Mouse (Mus musculus): ENCODE measurements around the gene Ror1. TPM values are rescaled to one million over a fixed set of nuclear protein-coding genes. Genes with fewer than 3 reads are reported as not detected.

The Ror1 gene
- polyA plus RNA-seq, 1 experiment from 2014 or later = 1.5 TPM

GRCm38 (mm10) chr4:100284528-100284927, 188.9 kb downstream of the Ror1 start:
- ATAC-seq = no peak
- H3K4me2 ChIP-seq (ENCODE audit: low read length) = no peak overlapping the region
- H3K9ac ChIP-seq (ENCODE audit: low read depth, low read length) = no peak overlapping the region
- no peaks in the 10 kb centered on the region for H3K9me3 ChIP-seq (ENCODE audit: control insufficient read depth, low read length)
- no peaks in the 10 kb centered on the region for H3K27me3 ChIP-seq (replicated peaks; ENCODE audit: control insufficient read depth, insufficient read depth, low read length)
- H3K27ac ChIP-seq (ENCODE audit: low read depth, low read length) = no peak overlapping the region
- 90% methylated on average over 6 of the region's 6 CpGs for WGBS
- no peaks in the 10 kb centered on the region for H3K36me3 ChIP-seq (ENCODE audit: control insufficient read depth, insufficient read depth, low read length)
- H3K4me1 ChIP-seq (ENCODE audit: control insufficient read depth, insufficient read depth, low read depth, low read length) = no peaks in the 10 kb centered on the region
- H3K4me3 ChIP-seq (ENCODE audit: low read length) = no peak overlapping the region

GRCm38 (mm10) chr4:100286111-100286541, 190.5 kb downstream of the Ror1 start:
- H3K36me3 ChIP-seq (ENCODE audit: control insufficient read depth, insufficient read depth, low read length) = no peaks in the 10 kb centered on the region
- no peaks in the 10 kb centered on the region for H3K4me1 ChIP-seq (ENCODE audit: control insufficient read depth, insufficient read depth, low read depth, low read length)

DNA sequence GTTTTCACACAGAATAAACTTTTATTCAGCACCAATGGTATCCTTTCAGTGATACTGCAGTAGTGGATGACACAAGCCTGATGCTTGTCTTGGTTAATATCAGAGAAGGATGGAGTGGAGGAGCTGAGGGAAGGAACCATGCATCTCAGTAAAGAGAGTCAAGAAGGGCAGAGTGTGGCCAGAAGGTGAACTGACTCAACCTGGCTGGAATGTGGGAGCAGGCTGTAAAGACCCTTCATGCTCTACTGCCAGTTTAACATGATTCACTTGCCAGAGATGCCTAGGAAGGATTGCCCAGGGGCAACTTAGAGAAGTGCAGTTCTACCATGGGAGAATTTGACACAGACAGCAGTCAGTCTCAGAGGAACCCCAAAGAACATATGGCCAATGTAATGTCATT, 191.2 kb downstream of the Ror1 start:
- H3K4me1 ChIP-seq (ENCODE audit: control insufficient read depth, insufficient read depth, low read depth, low read length) = no peaks in the 10 kb centered on the region
- H3K4me2 ChIP-seq (ENCODE audit: low read length) = no peak overlapping the region
- no peak overlapping the region for H3K4me3 ChIP-seq (ENCODE audit: low read length)
- H3K9me3 ChIP-seq (ENCODE audit: control insufficient read depth, low read length) = no peaks in the 10 kb centered on the region
- no peaks in the 10 kb centered on the region for H3K36me3 ChIP-seq (ENCODE audit: control insufficient read depth, insufficient read depth, low read length)
- no peak for ATAC-seq
- H3K27ac ChIP-seq (ENCODE audit: low read depth, low read length) = no peak overlapping the region
- H3K27me3 ChIP-seq (replicated peaks; ENCODE audit: control insufficient read depth, insufficient read depth, low read length) = no peaks in the 10 kb centered on the region
- no peak overlapping the region for H3K9ac ChIP-seq (ENCODE audit: low read depth, low read length)

More at GRCm38 (mm10) chr4:100286111-100286541, 190.5 kb downstream of the Ror1 start:
- no peak overlapping the region for H3K4me3 ChIP-seq (ENCODE audit: low read length)
- 76% methylated on average over 7 of the region's 7 CpGs for WGBS
- H3K27me3 ChIP-seq (replicated peaks; ENCODE audit: control insufficient read depth, insufficient read depth, low read length) = no peaks in the 10 kb centered on the region
- no peak for ATAC-seq
- H3K4me2 ChIP-seq (ENCODE audit: low read length) = no peak overlapping the region
- no peak overlapping the region for H3K27ac ChIP-seq (ENCODE audit: low read depth, low read length)
- H3K9me3 ChIP-seq (ENCODE audit: control insufficient read depth, low read length) = no peaks in the 10 kb centered on the region
- no peak overlapping the region for H3K9ac ChIP-seq (ENCODE audit: low read depth, low read length)

GRCm38 (mm10) chr4:100287829-100288228, 192.2 kb downstream of the Ror1 start:
- no peak overlapping the region for H3K27ac ChIP-seq (ENCODE audit: low read depth, low read length)
- no peaks in the 10 kb centered on the region for H3K4me1 ChIP-seq (ENCODE audit: control insufficient read depth, insufficient read depth, low read depth, low read length)
- WGBS = 87% methylated on average over 4 of the region's 4 CpGs
- H3K36me3 ChIP-seq (ENCODE audit: control insufficient read depth, insufficient read depth, low read length) = no peaks in the 10 kb centered on the region
- H3K4me2 ChIP-seq (ENCODE audit: low read length) = no peak overlapping the region
- no peak overlapping the region for H3K9ac ChIP-seq (ENCODE audit: low read depth, low read length)
- no peaks in the 10 kb centered on the region for H3K9me3 ChIP-seq (ENCODE audit: control insufficient read depth, low read length)
- ATAC-seq = no peak
- no peaks in the 10 kb centered on the region for H3K27me3 ChIP-seq (replicated peaks; ENCODE audit: control insufficient read depth, insufficient read depth, low read length)
- H3K4me3 ChIP-seq (ENCODE audit: low read length) = no peak overlapping the region

- no peak for ATAC-seq
- H3K36me3 ChIP-seq (ENCODE audit: control insufficient read depth, insufficient read depth, low read length) = no peaks in the 10 kb centered on the region
- no peaks in the 10 kb centered on the region for H3K9me3 ChIP-seq (ENCODE audit: control insufficient read depth, low read length)
- no peak overlapping the region for H3K4me3 ChIP-seq (ENCODE audit: low read length)
- no peaks in the 10 kb centered on the region for H3K27me3 ChIP-seq (replicated peaks; ENCODE audit: control insufficient read depth, insufficient read depth, low read length)
- H3K27ac ChIP-seq (ENCODE audit: low read depth, low read length) = no peak overlapping the region
- no peaks in the 10 kb centered on the region for H3K4me1 ChIP-seq (ENCODE audit: control insufficient read depth, insufficient read depth, low read depth, low read length)
- H3K9ac ChIP-seq (ENCODE audit: low read depth, low read length) = no peak overlapping the region
- no peak overlapping the region for H3K4me2 ChIP-seq (ENCODE audit: low read length)
- WGBS = 85% methylated on average over 5 of the region's 5 CpGs
Observed at GRCm38 (mm10) chr4:100291015-100291651, 195.5 kb downstream of the Ror1 start.

DNA sequence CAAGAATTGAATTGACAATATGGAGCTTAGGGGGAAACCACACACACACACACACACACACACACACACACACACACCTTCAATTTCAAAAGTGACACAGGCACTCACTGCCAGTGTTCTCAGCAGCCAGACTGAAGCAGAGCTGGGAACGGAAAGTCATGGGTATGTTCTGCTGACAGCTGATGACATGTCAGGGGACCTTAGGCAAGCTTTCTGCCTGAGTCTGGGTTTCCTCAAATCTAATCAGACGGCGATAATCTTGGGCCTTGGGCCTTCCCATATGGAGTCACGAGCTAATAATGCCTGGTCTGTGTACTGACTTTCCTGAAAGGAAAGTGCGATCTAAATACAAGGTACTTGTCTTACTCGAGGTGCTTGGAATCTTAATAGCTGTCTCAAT, 202.1 kb downstream of the Ror1 start:
- 83% methylated on average over 6 of the region's 6 CpGs for whole genome bisulfite sequencing
- Histone ChIP-seq H3K4me1 (ENCODE audit: control insufficient read depth, insufficient read depth, low read depth, low read length) (no peaks in the 10 kb centered on the region), H3K27me3 (replicated peaks; ENCODE audit: control insufficient read depth, insufficient read depth, low read length) (no peaks in the 10 kb centered on the region), H3K4me2 (ENCODE audit: low read length) (no peak overlapping the region), H3K4me3 (ENCODE audit: low read length) (no peak overlapping the region), H3K27ac (ENCODE audit: low read depth, low read length) (no peak overlapping the region), H3K9me3 (ENCODE audit: control insufficient read depth, low read length) (no peaks in the 10 kb centered on the region), H3K36me3 (ENCODE audit: control insufficient read depth, insufficient read depth, low read length) (no peaks in the 10 kb centered on the region), H3K9ac (ENCODE audit: low read depth, low read length) (no peak overlapping the region)
- no peak for ATAC-seq

DNA sequence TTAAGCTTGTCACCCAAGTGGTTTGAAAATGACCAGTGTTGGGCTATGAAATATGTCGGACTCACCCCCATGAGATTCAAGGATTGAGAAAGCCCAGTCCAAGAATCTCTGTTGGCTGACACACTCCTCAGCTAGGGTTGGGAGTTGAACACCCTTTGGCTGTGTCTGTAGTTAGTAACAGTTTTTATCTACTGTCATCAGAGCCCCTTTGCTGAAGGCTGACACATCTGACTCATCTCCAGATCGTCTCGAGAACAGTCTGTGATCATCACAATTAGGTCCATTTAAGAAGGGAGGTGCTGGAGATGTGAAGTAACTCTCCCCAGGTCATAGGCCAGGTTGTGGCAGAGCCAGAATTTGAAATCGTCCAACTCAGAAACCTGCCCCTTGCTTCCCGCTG, 203.0 kb downstream of the Ror1 start:
- no peaks in the 10 kb centered on the region for H3K36me3 ChIP-seq (ENCODE audit: control insufficient read depth, insufficient read depth, low read length)
- no peaks in the 10 kb centered on the region for H3K9me3 ChIP-seq (ENCODE audit: control insufficient read depth, low read length)
- H3K4me1 ChIP-seq (ENCODE audit: control insufficient read depth, insufficient read depth, low read depth, low read length) = no peaks in the 10 kb centered on the region
- WGBS = 93% methylated on average over 5 of the region's 5 CpGs
- H3K4me3 ChIP-seq (ENCODE audit: low read length) = no peak overlapping the region
- H3K27ac ChIP-seq (ENCODE audit: low read depth, low read length) = no peak overlapping the region
- no peak overlapping the region for H3K9ac ChIP-seq (ENCODE audit: low read depth, low read length)
- no peak for ATAC-seq
- H3K27me3 ChIP-seq (replicated peaks; ENCODE audit: control insufficient read depth, insufficient read depth, low read length) = no peaks in the 10 kb centered on the region
- H3K4me2 ChIP-seq (ENCODE audit: low read length) = no peak overlapping the region

DNA sequence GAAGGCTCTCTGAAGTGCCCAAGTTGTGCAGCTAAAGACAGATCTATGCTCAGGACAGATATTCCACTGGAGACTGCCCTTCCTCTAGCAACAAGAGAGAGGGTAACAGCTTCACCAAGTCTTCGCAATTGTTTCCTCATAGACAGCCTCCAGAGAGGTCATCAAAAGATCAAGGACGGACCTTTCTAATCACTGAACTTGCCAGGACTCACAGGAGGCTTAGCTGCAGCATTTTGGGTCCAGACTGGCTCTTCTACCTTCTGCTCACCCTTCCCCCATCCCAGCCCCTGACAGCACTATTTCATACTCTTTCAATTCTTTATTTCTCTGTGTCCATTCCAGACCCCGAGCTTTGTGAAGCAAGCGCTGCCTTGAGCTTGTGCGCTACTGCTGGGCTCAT, 204.6 kb downstream of the Ror1 start:
- H3K36me3 ChIP-seq (ENCODE audit: control insufficient read depth, insufficient read depth, low read length) = no peaks in the 10 kb centered on the region
- H3K4me3 ChIP-seq (ENCODE audit: low read length) = no peak overlapping the region
- WGBS = 85% methylated on average over 5 of the region's 5 CpGs
- H3K4me1 ChIP-seq (ENCODE audit: control insufficient read depth, insufficient read depth, low read depth, low read length) = no peaks in the 10 kb centered on the region
- no peak overlapping the region for H3K27ac ChIP-seq (ENCODE audit: low read depth, low read length)
- no peaks in the 10 kb centered on the region for H3K27me3 ChIP-seq (replicated peaks; ENCODE audit: control insufficient read depth, insufficient read depth, low read length)
- no peak for ATAC-seq
- H3K9ac ChIP-seq (ENCODE audit: low read depth, low read length) = no peak overlapping the region
- H3K4me2 ChIP-seq (ENCODE audit: low read length) = no peak overlapping the region
- no peaks in the 10 kb centered on the region for H3K9me3 ChIP-seq (ENCODE audit: control insufficient read depth, low read length)

DNA sequence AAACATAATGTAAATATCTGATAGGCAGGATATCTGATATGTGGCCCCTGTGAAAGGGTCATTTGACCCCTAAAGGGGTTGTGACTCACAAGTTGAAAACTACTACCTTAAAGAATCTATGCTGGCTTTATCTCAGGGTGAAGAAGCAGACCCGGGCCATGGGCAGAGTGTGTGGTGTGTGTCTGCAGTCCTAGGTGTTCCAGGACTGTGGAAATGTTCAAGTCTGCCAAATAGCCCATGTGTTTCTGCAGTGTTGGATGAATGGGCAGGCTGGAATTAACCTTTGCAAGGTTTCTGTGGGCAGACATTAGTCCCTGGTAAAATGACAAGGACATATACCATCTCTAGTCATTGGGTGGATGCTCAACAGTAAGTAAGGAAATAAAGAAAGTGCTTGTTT, 205.8 kb downstream of the Ror1 start:
- Histone ChIP-seq H3K36me3 (ENCODE audit: control insufficient read depth, insufficient read depth, low read length) (no peaks in the 10 kb centered on the region), H3K4me3 (ENCODE audit: low read length) (no peak overlapping the region), H3K4me2 (ENCODE audit: low read length) (no peak overlapping the region), H3K9me3 (ENCODE audit: control insufficient read depth, low read length) (no peaks in the 10 kb centered on the region), H3K27ac (ENCODE audit: low read depth, low read length) (no peak overlapping the region), H3K27me3 (replicated peaks; ENCODE audit: control insufficient read depth, insufficient read depth, low read length) (no peaks in the 10 kb centered on the region), H3K9ac (ENCODE audit: low read depth, low read length) (no peak overlapping the region), H3K4me1 (ENCODE audit: control insufficient read depth, insufficient read depth, low read depth, low read length) (no peaks in the 10 kb centered on the region)
- ATAC-seq = no peak
- WGBS = 89% methylated on average over 1 of the region's 1 CpGs

GRCm38 (mm10) chr4:100307365-100307764, 211.8 kb downstream of the Ror1 start:
- Histone ChIP-seq H3K36me3 (ENCODE audit: control insufficient read depth, insufficient read depth, low read length) (no peaks in the 10 kb centered on the region), H3K4me1 (ENCODE audit: control insufficient read depth, insufficient read depth, low read depth, low read length) (no peaks in the 10 kb centered on the region), H3K4me2 (ENCODE audit: low read length) (no peak overlapping the region), H3K9me3 (ENCODE audit: control insufficient read depth, low read length) (no peaks in the 10 kb centered on the region), H3K27ac (ENCODE audit: low read depth, low read length) (no peak overlapping the region), H3K9ac (ENCODE audit: low read depth, low read length) (no peak overlapping the region), H3K4me3 (ENCODE audit: low read length) (no peak overlapping the region), H3K27me3 (replicated peaks; ENCODE audit: control insufficient read depth, insufficient read depth, low read length) (no peaks in the 10 kb centered on the region)
- no peak for ATAC-seq
- WGBS = 82% methylated on average over 4 of the region's 4 CpGs

All from hindbrain, embryonic 16.5 days (tissue).